Mouse (Mus musculus) lung, adult 2 months (tissue): ENCODE data around the gene Cd81. TPM values are rescaled to one million over a fixed set of nuclear protein-coding genes. Genes with fewer than 3 reads are reported as not detected.

Source experiments
- DNase-seq: peaks from one replicate; pipeline ENCODE4 v3.0.0; 2022
- H3K4me1 ChIP-seq: fragments of 200-500 bp; 2 replicates; pipeline ENCODE4 v1.6.1; 2011; ENCODE audit warnings: low read length; ENCODE audit not compliant: control insufficient read depth, insufficient read depth
- H3K4me3 ChIP-seq: fragments of 200-500 bp; replicated peaks from 2 replicates; pipeline ENCODE3; 2011; ENCODE audit warnings: low read depth, mild to moderate bottlenecking, control low read depth, low read length; ENCODE audit errors: extremely low read depth
- CTCF ChIP-seq: fragments of 200-500 bp; IDR thresholded peaks from 2 replicates; pipeline ENCODE4 v1.5.1; 2011; ENCODE audit warnings: mild to moderate bottlenecking, low read length, control low read depth; ENCODE audit not compliant: insufficient read depth
- POLR2A ChIP-seq: fragments of 200-500 bp; IDR thresholded peaks from 2 replicates; pipeline ENCODE4 v1.6.1; 2011; ENCODE audit warnings: low read depth, mild to moderate bottlenecking, control low read depth, low read length, borderline replicate concordance; ENCODE audit errors: extremely low read depth
- WGBS: fragments of 180-500 bp; shearing (Covaris S2); methylation state at CpG from one replicate; pipeline ENCODE4 v1.1.7; 2018; 5-methylcytosine and 5-hydroxymethylcytosine counted together
- polyA plus RNA-seq: library from polyadenylated mRNA; depleted of rRNA; stranded (reverse); fragments of >200 nt; gene quantifications from 2 replicates; pipeline ENCODE4 v1.2.3, GENCODE M21; 2012

The Cd81 gene
- polyA plus RNA-seq, 1 experiment, result 575 TPM

GRCm38 (mm10) chr7:143082024-143082423 lies 29.5 kb downstream of the Cd81 start:
- TF ChIP-seq POLR2A (no peak), CTCF (no peak)
- Histone ChIP-seq H3K4me1 (no peaks in the 10 kb centered on the region), H3K4me3 (no peak overlapping the region)
- DNase-seq, result no peak
- WGBS, result 69% methylated on average over 6 of the region's 6 CpGs

GRCm38 (mm10) chr7:143083708-143084107 lies 31.2 kb downstream of the Cd81 start:
- H3K4me1 ChIP-seq, result no peaks in the 10 kb centered on the region
- WGBS, result 83% methylated on average over 2 of the region's 2 CpGs

GRCm38 (mm10) chr7:143086366-143086765 lies 33.8 kb downstream of the Cd81 start:
- WGBS, result 54% methylated on average over 2 of the region's 2 CpGs
- TF ChIP-seq POLR2A, result no peak
- TF ChIP-seq CTCF, result peak; percentile 77
- Histone ChIP-seq H3K4me3 (no peak overlapping the region), H3K4me1 (no peaks in the 10 kb centered on the region)
- peak; percentile 73 for DNase-seq

More at GRCm38 (mm10) chr7:143083708-143084107, 31.2 kb downstream of the Cd81 start:
- no peak for DNase-seq
- TF ChIP-seq CTCF (no peak), POLR2A (no peak)
- no peak overlapping the region for H3K4me3 ChIP-seq

GRCm38 (mm10) chr7:143087070-143087579 lies 34.6 kb downstream of the Cd81 start:
- DNase-seq, result peak; percentile 31
- H3K4me3 ChIP-seq, result no peak overlapping the region
- no peaks in the 10 kb centered on the region for H3K4me1 ChIP-seq
- TF ChIP-seq CTCF (peak; percentile 44), POLR2A (no peak)
- WGBS, result 64% methylated on average over 4 of the region's 4 CpGs

GRCm38 (mm10) chr7:143093847-143094246 lies 41.3 kb downstream of the Cd81 start:
- 65% methylated on average over 3 of the region's 3 CpGs for WGBS
- DNase-seq, result no peak

GRCm38 (mm10) chr7:143094592-143095553 lies 42.3 kb downstream of the Cd81 start, which contains the start of gene Trpm5:
Gene Trpm5 (minus strand): TSS chr7:143094642.
- DNase-seq, result peak; percentile 78
- 41% methylated on average over 10 of the region's 10 CpGs for WGBS
- Histone ChIP-seq H3K4me1 (no peaks in the 10 kb centered on the region), H3K4me3 (no peak within 1 kb of the TSS)
- peak; percentile 86 for TF ChIP-seq CTCF
- no peak for TF ChIP-seq POLR2A

More at GRCm38 (mm10) chr7:143093847-143094246, 41.3 kb downstream of the Cd81 start:
- TF ChIP-seq POLR2A, result no peak
- TF ChIP-seq CTCF, result no peak
- Histone ChIP-seq H3K4me3 (no peak overlapping the region), H3K4me1 (no peaks in the 10 kb centered on the region)

- TF ChIP-seq POLR2A (no peak), CTCF (no peak)
- no peak for DNase-seq
- no peak overlapping the region for H3K4me3 ChIP-seq
- no peaks in the 10 kb centered on the region for H3K4me1 ChIP-seq
- 46% methylated on average over 1 of the region's 1 CpGs for WGBS
Observed at GRCm38 (mm10) chr7:143095554-143095907, 43.0 kb downstream of the Cd81 start.

- no peak for DNase-seq
Observed at GRCm38 (mm10) chr7:143100759-143101158, 48.2 kb downstream of the Cd81 start.

GRCm38 (mm10) chr7:143105258-143105897 lies 52.8 kb downstream of the Cd81 start:
- 46% methylated on average over 11 of the region's 11 CpGs for WGBS
- DNase-seq, result peak; percentile 17
- Histone ChIP-seq H3K4me3 (no peak overlapping the region), H3K4me1 (peaks cover 17% of the 10 kb centered on the region)
- TF ChIP-seq POLR2A, result no peak
- TF ChIP-seq CTCF, result no peak

More at GRCm38 (mm10) chr7:143100759-143101158, 48.2 kb downstream of the Cd81 start:
- TF ChIP-seq CTCF (no peak), POLR2A (no peak)
- 44% methylated on average over 4 of the region's 4 CpGs for WGBS
- Histone ChIP-seq H3K4me1 (peaks cover 3% of the 10 kb centered on the region; the same call in 1 of the 2 replicates), H3K4me3 (no peak overlapping the region)
